Mouse (Mus musculus): ENCODE results near the gene Oaz1. TPM values are rescaled to one million over a fixed set of nuclear protein-coding genes. Genes with fewer than 3 reads are reported as not detected.
A peak's percentile ranks its signal among the peaks of the same experiment; 100 is the strongest.

Oaz1 gene
- polyA plus RNA-seq, 1 experiment from 2014 or later, result 1,560 TPM

DNA sequence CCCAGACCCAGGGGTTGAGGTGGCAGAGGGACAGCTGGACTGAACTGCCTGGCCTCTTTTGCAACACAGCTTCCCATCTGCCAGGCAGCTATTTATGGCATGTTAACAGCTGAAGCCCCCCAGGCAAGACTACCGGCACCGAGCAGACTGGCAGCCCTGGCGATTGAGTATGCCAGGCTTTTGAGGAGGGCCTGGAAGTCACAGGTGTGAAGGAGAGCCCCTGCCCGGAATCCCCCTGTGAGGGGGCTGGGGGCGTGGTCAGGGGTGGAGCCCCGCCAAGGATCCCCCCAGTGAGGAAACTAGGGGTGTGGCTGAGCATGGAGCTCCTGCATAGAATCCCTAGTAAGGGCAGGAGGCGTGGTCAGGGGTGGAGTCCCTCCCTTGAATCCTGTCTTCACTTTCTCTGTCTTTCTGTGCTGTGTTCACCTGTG is 10.5 kb downstream of the Oaz1 start:
- no peak overlapping the region for H3K4me3 ChIP-seq (replicated peaks; ENCODE audit: low read length)
- 52% methylated on average over 7 of the region's 7 CpGs for WGBS
- H3K9me3 ChIP-seq (replicated peaks; ENCODE audit: control insufficient read depth, low read length), result no peaks in the 10 kb centered on the region; the same call in 1 of the 2 replicates
- no peak for ATAC-seq (ENCODE audit: insufficient read depth, low FRiP score)
- no peak overlapping the region for H3K4me2 ChIP-seq (ENCODE audit: low read depth, low read length)
- H3K9ac ChIP-seq (ENCODE audit: low read length), result no peak overlapping the region
- H3K27me3 ChIP-seq (ENCODE audit: control insufficient read depth, insufficient read depth, low read length), result peaks cover 47% of the 10 kb centered on the region
- H3K4me1 ChIP-seq (ENCODE audit: control insufficient read depth, insufficient read depth, low read length), result no peaks in the 10 kb centered on the region
- H3K27ac ChIP-seq (ENCODE audit: low read length), result no peak overlapping the region
- H3K36me3 ChIP-seq (ENCODE audit: control insufficient read depth, insufficient read depth, low read length), result no peaks in the 10 kb centered on the region

DNA sequence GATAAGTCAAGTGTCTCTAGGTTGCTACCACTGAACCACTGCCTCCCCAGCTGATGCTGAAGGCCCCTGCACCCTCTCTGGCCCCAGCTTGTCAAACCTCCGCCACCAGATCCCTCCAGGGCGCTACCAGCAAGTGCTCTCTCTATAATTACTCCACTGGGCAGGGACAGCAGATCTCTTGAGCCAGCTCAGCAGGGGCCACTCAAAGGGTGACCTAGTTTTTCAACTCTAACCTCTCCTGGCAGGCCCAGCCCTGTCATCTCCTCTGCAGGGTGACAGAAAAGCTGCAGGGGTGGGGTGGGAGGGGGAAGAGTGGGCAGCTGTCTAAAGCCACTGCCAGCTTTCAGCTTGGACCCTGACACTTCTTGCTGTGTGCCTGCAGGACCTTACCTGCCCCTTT is 11.4 kb downstream of the Oaz1 start:
- Histone ChIP-seq H3K27me3 (ENCODE audit: control insufficient read depth, insufficient read depth, low read length) (peaks cover 56% of the 10 kb centered on the region), H3K36me3 (ENCODE audit: control insufficient read depth, insufficient read depth, low read length) (no peaks in the 10 kb centered on the region), H3K4me2 (ENCODE audit: low read depth, low read length) (no peak overlapping the region), H3K4me1 (ENCODE audit: control insufficient read depth, insufficient read depth, low read length) (no peaks in the 10 kb centered on the region), H3K9me3 (replicated peaks; ENCODE audit: control insufficient read depth, low read length) (no peaks in the 10 kb centered on the region; the same call in 1 of the 2 replicates), H3K4me3 (replicated peaks; ENCODE audit: low read length) (no peak overlapping the region), H3K27ac (ENCODE audit: low read length) (no peak overlapping the region), H3K9ac (ENCODE audit: low read length) (no peak overlapping the region)
- ATAC-seq (ENCODE audit: insufficient read depth, low FRiP score), result no peak
- 31% methylated on average over 2 of the region's 2 CpGs for WGBS

DNA sequence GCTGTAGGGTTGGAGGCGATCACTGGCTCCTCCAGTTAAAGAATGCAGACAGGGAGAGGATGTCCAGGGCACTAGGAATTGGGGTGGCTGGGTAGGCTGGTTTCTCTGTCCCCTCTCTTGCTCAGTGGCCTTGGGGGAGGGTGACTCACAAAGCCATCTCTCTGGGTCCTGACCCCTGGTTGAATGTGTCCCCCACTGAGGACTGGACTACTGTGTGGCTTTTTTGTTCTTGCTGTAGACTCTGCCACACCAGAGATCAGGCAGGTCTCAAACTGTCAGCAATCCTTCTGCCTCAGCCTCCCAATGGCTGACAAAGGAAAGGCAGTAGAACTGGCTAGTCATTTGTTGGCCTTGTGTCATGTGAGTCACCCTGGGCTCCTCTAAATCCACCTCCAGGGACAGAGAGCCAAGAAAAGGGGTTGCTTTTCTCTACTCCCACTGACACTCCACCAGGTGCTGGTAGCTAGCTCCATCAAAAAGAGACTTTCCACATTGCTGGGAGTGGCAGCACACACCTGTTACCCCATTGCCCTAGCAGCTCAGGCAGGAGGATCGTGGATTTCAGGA is 12.0 kb downstream of the Oaz1 start:
- peaks cover 58% of the 10 kb centered on the region for H3K27me3 ChIP-seq (ENCODE audit: control insufficient read depth, insufficient read depth, low read length)
- H3K4me3 ChIP-seq (replicated peaks; ENCODE audit: low read length), result no peak overlapping the region
- H3K9me3 ChIP-seq (replicated peaks; ENCODE audit: control insufficient read depth, low read length), result no peaks in the 10 kb centered on the region; the same call in 1 of the 2 replicates
- H3K27ac ChIP-seq (ENCODE audit: low read length), result no peak overlapping the region
- H3K36me3 ChIP-seq (ENCODE audit: control insufficient read depth, insufficient read depth, low read length), result no peaks in the 10 kb centered on the region
- no peaks in the 10 kb centered on the region for H3K4me1 ChIP-seq (ENCODE audit: control insufficient read depth, insufficient read depth, low read length)
- ATAC-seq (ENCODE audit: insufficient read depth, low FRiP score), result no peak
- 55% methylated on average over 2 of the region's 2 CpGs for WGBS
- H3K9ac ChIP-seq (ENCODE audit: low read length), result no peak overlapping the region
- no peak overlapping the region for H3K4me2 ChIP-seq (ENCODE audit: low read depth, low read length)

DNA sequence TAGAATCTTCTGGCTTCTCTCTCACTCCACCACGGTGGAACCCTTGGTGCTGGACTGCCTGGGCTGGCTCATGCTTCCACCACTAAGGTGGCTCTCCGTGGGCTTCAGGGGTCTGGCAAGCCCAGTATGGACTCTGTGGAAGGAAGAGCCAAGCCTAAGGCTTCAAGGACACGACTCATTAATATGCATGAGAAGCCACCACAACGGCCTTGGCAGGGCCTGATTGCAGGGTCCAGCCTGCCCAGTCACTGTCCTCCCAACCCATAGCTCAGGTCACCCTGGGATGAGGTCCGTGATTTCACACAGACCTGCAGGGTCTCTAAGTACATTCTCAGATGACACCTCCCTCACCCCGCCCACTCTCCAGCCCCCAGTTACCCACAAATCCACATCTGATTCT is 13.4 kb downstream of the Oaz1 start:
- no peak for ATAC-seq (ENCODE audit: insufficient read depth, low FRiP score)
- H3K36me3 ChIP-seq (ENCODE audit: control insufficient read depth, insufficient read depth, low read length), result no peaks in the 10 kb centered on the region
- no peak overlapping the region for H3K4me3 ChIP-seq (replicated peaks; ENCODE audit: low read length)
- peaks cover 4% of the 10 kb centered on the region; the same call in 1 of the 2 replicates for H3K4me1 ChIP-seq (ENCODE audit: control insufficient read depth, insufficient read depth, low read length)
- H3K27me3 ChIP-seq (ENCODE audit: control insufficient read depth, insufficient read depth, low read length), result peaks cover 58% of the 10 kb centered on the region
- H3K9me3 ChIP-seq (replicated peaks; ENCODE audit: control insufficient read depth, low read length), result no peaks in the 10 kb centered on the region
- WGBS, result 57% methylated on average over 6 of the region's 6 CpGs
- no peak overlapping the region for H3K4me2 ChIP-seq (ENCODE audit: low read depth, low read length)
- H3K9ac ChIP-seq (ENCODE audit: low read length), result no peak overlapping the region
- no peak overlapping the region for H3K27ac ChIP-seq (ENCODE audit: low read length)

DNA sequence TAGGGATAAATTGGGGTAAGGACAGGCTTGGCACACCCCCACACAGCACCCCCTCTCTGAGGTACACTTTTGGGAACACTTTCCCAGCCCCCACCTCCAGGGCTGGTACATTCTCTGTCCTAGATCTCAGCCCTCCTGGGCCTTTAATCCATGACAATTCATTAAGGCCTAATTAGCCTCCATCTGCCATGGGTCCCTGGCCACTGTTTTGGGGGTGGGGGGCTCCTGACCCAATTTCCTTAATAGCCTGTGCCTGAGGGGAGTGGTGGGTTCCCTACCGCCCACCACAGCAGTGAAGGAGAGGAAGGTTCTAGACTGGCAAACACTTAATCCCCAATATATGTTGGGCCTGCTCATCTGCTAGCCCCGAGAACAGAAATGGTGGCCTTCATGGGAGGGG is 15.2 kb downstream of the Oaz1 start:
- Histone ChIP-seq H3K36me3 (ENCODE audit: control insufficient read depth, insufficient read depth, low read length) (no peaks in the 10 kb centered on the region), H3K4me2 (ENCODE audit: low read depth, low read length) (no peak overlapping the region), H3K27ac (ENCODE audit: low read length) (no peak overlapping the region), H3K4me1 (ENCODE audit: control insufficient read depth, insufficient read depth, low read length) (peaks cover 4% of the 10 kb centered on the region; the same call in 1 of the 2 replicates), H3K27me3 (ENCODE audit: control insufficient read depth, insufficient read depth, low read length) (peaks cover 42% of the 10 kb centered on the region), H3K9me3 (replicated peaks; ENCODE audit: control insufficient read depth, low read length) (no peaks in the 10 kb centered on the region), H3K4me3 (replicated peaks; ENCODE audit: low read length) (no peak overlapping the region), H3K9ac (ENCODE audit: low read length) (no peak overlapping the region)
- WGBS, result 77% methylated on average over 2 of the region's 2 CpGs
- ATAC-seq (ENCODE audit: insufficient read depth, low FRiP score), result no peak

DNA sequence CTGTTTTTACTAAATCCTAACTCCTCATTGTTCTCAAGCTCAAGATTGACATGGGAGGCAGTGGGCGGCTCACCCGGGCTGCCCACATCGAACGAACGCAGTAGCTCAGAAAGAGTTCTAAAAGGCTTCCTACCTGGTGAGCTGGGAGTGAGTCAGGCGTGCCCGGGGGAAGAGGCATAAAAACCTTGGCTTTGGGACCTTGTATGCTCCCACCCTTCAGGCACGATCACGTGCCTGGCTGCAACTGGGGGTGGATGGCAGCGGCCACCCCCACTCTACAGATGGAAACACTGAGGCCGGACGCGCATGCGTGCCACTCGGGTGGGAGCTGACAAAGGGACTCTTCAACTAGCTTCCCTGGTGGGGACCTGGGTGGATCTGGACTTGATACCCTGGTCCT is 15.9 kb downstream of the Oaz1 start:
- Histone ChIP-seq H3K4me1 (ENCODE audit: control insufficient read depth, insufficient read depth, low read length) (peaks cover 4% of the 10 kb centered on the region; the same call in 1 of the 2 replicates), H3K36me3 (ENCODE audit: control insufficient read depth, insufficient read depth, low read length) (no peaks in the 10 kb centered on the region), H3K27me3 (ENCODE audit: control insufficient read depth, insufficient read depth, low read length) (peaks cover 37% of the 10 kb centered on the region), H3K4me2 (ENCODE audit: low read depth, low read length) (no peak overlapping the region), H3K4me3 (replicated peaks; ENCODE audit: low read length) (no peak overlapping the region), H3K9me3 (replicated peaks; ENCODE audit: control insufficient read depth, low read length) (no peaks in the 10 kb centered on the region), H3K27ac (ENCODE audit: low read length) (no peak overlapping the region), H3K9ac (ENCODE audit: low read length) (no peak overlapping the region)
- no peak for ATAC-seq (ENCODE audit: insufficient read depth, low FRiP score)
- WGBS, result 76% methylated on average over 15 of the region's 15 CpGs

DNA sequence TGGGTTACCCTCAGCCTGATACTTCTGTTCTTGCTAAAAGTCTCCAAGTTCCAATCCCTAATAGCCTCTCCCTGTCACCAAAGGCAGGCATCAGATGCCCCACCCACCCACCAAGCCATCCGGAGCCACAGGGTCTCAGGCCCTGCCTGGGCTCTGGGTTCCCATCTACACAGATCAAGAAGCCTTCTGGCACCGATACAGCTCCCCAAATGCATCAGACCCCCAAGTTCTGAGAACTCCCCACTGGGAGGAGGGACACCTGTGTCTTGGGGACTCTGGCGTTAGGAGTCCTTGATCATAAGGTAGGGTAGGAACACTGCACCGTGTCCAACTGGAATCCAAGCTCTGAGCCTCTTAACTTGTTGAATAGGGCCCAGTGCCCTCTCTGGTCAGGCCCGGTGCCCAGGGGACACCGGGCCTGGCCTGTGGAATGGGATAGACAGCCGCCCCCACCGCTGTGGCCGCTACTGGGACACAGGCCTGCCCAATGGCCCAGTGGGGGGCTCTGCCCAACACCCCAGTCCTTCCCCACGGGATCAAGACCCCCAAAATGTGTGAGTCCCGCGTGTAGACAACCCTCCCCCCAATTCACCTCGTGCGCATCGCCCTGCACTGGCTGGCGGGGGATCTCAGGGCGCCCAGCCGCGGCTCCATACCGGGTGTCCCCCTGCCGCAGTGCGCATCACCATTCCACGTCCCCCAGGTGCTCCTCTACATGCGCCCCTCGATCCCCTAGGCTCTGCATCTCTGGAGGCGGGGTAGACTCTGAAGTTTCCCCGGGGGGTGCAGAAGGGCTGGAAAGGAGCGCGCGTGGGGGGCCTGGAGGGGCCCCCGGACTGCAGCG is 16.9 kb downstream of the Oaz1 start:
- WGBS, result 11% methylated on average over 32 of the region's 32 CpGs
- Histone ChIP-seq H3K4me3 (replicated peaks; ENCODE audit: low read length) (peak overlapping the region; percentile 43), H3K27me3 (ENCODE audit: control insufficient read depth, insufficient read depth, low read length) (peaks cover 34% of the 10 kb centered on the region), H3K27ac (ENCODE audit: low read length) (no peak overlapping the region), H3K9ac (ENCODE audit: low read length) (peak overlapping the region; percentile 64), H3K4me2 (ENCODE audit: low read depth, low read length) (peak overlapping the region; percentile 67), H3K9me3 (replicated peaks; ENCODE audit: control insufficient read depth, low read length) (no peaks in the 10 kb centered on the region), H3K4me1 (ENCODE audit: control insufficient read depth, insufficient read depth, low read length) (peaks cover 4% of the 10 kb centered on the region; the same call in 1 of the 2 replicates), H3K36me3 (ENCODE audit: control insufficient read depth, insufficient read depth, low read length) (no peaks in the 10 kb centered on the region)
- no peak for ATAC-seq (ENCODE audit: insufficient read depth, low FRiP score)

DNA sequence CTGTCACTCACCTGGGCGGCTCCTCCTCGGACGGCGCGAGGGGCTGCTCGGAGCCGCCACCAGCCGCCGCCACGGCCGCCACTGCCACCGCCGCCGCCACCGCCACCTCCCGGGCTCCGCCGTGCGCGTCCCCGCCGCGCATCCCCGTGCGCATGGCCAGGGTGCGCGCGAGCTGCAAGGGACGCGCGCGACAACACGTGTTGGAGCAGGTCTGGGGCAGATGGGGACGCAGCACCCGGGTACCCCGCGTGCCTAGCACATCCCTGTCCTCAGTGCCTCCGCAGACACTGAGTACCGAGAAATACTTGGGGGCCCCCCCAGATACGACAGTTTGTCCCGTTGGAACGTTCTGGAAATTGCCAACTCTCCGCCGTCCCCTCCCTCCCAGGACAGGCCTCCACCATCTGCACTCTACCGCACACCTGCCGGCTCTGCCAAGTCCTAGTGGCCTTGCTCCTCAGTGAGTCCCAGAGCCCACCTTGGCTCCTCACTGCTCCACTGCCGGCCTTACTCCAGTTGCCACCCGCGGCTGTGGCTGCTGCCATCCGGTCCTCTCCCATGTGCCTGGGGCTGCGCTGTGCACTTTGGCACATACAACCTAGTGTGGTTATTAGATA is 17.6 kb downstream of the Oaz1 start, which contains the start of gene Lingo3:
TSS of gene Lingo3 (minus strand) at position 109 of the 617 bp plus-strand sequence.
- H3K27me3 ChIP-seq (ENCODE audit: control insufficient read depth, insufficient read depth, low read length), result peaks cover 34% of the 10 kb centered on the region
- peaks cover 4% of the 10 kb centered on the region; the same call in 1 of the 2 replicates for H3K4me1 ChIP-seq (ENCODE audit: control insufficient read depth, insufficient read depth, low read length)
- H3K9ac ChIP-seq (ENCODE audit: low read length), result peak within 1 kb of the TSS; percentile 64
- no peak for ATAC-seq (ENCODE audit: insufficient read depth, low FRiP score)
- H3K4me2 ChIP-seq (ENCODE audit: low read depth, low read length), result peak within 1 kb of the TSS; percentile 67
- no peaks in the 10 kb centered on the region for H3K36me3 ChIP-seq (ENCODE audit: control insufficient read depth, insufficient read depth, low read length)
- 3% methylated on average over 46 of the region's 51 CpGs for WGBS
- no peaks in the 10 kb centered on the region for H3K9me3 ChIP-seq (replicated peaks; ENCODE audit: control insufficient read depth, low read length)
- peak within 1 kb of the TSS; percentile 43 for H3K4me3 ChIP-seq (replicated peaks; ENCODE audit: low read length)
- H3K27ac ChIP-seq (ENCODE audit: low read length), result no peak within 1 kb of the TSS
